Mouse (Mus musculus) thymus, postnatal 4 days (tissue): ENCODE data around the gene Fezf1.

Experiments used
- DNase-seq: peaks from one replicate; pipeline ENCODE4 v3.0.0; 2021

Gene Fezf1

GRCm38 (mm10) chr6:23248313-23249052 is at the start of gene Fezf1:
TSS of gene Fezf1 (minus strand) at chr6:23248362.
- DNase-seq, result no peak

GRCm38 (mm10) chr6:23294685-23295084 is 46.5 kb upstream of the Fezf1 start:
- DNase-seq, result no peak

- no peak for DNase-seq
Observed at GRCm38 (mm10) chr6:23288752-23289151, 40.6 kb upstream of the Fezf1 start.

- DNase-seq, result no peak
Observed at GRCm38 (mm10) chr6:23281514-23281820, 33.3 kb upstream of the Fezf1 start.

- no peak for DNase-seq
Observed at GRCm38 (mm10) chr6:23280811-23281513, 32.8 kb upstream of the Fezf1 start.

- DNase-seq, result no peak
Observed at GRCm38 (mm10) chr6:23273483-23273882, 25.3 kb upstream of the Fezf1 start.

- DNase-seq, result no peak
Observed at GRCm38 (mm10) chr6:23272979-23273378, 24.8 kb upstream of the Fezf1 start.

GRCm38 (mm10) chr6:23272542-23272941 is 24.4 kb upstream of the Fezf1 start:
- DNase-seq, result no peak

GRCm38 (mm10) chr6:23260738-23261050 is 12.5 kb upstream of the Fezf1 start:
- DNase-seq, result no peak

- no peak for DNase-seq
Observed at GRCm38 (mm10) chr6:23260016-23260737, 12.0 kb upstream of the Fezf1 start.

GRCm38 (mm10) chr6:23257981-23258380 is 9.8 kb upstream of the Fezf1 start:
- DNase-seq, result no peak

- no peak for DNase-seq
Observed at GRCm38 (mm10) chr6:23255161-23255560, 7.0 kb upstream of the Fezf1 start.

GRCm38 (mm10) chr6:23254644-23255043 is 6.5 kb upstream of the Fezf1 start:
- no peak for DNase-seq

- DNase-seq, result no peak
Observed at GRCm38 (mm10) chr6:23253353-23254311, 5.5 kb upstream of the Fezf1 start.

GRCm38 (mm10) chr6:23252196-23253135 is 4.3 kb upstream of the Fezf1 start:
- DNase-seq, result no peak

GRCm38 (mm10) chr6:23251431-23251830 is 3.3 kb upstream of the Fezf1 start:
- DNase-seq, result no peak

GRCm38 (mm10) chr6:23250288-23250955 is 2.3 kb upstream of the Fezf1 start:
- DNase-seq, result no peak

GRCm38 (mm10) chr6:23249616-23250287 is 1.6 kb upstream of the Fezf1 start:
- no peak for DNase-seq

- DNase-seq, result no peak
Observed at GRCm38 (mm10) chr6:23249053-23249401, 865 bp upstream of the Fezf1 start.

GRCm38 (mm10) chr6:23247512-23248312 is 450 bp downstream of the Fezf1 start:
- no peak for DNase-seq
